Mouse (Mus musculus): ENCODE results near the gene Slc25a34.

Slc25a34 gene

GRCm38 (mm10) chr4:141643118-141643855, 19.7 kb upstream of the Slc25a34 start:
- no peak for DNase-seq (ENCODE audit: low read depth, low spot score)

GRCm38 (mm10) chr4:141641961-141642811, 18.6 kb upstream of the Slc25a34 start:
- no peak for DNase-seq (ENCODE audit: low read depth, low spot score)

- no peak for DNase-seq (ENCODE audit: low read depth, low spot score)
Measured at GRCm38 (mm10) chr4:141641353-141641771, 17.7 kb upstream of the Slc25a34 start.

- DNase-seq (ENCODE audit: low read depth, low spot score) = no peak
Measured at GRCm38 (mm10) chr4:141639474-141639873, 15.9 kb upstream of the Slc25a34 start.

- no peak for DNase-seq (ENCODE audit: low read depth, low spot score)
Measured at GRCm38 (mm10) chr4:141636693-141637092, 13.1 kb upstream of the Slc25a34 start.

- no peak for DNase-seq (ENCODE audit: low read depth, low spot score)
Measured at GRCm38 (mm10) chr4:141635991-141636390, 12.4 kb upstream of the Slc25a34 start.

- no peak for DNase-seq (ENCODE audit: low read depth, low spot score)
Measured at GRCm38 (mm10) chr4:141632111-141632873, 8.7 kb upstream of the Slc25a34 start.

GRCm38 (mm10) chr4:141631250-141631649, 7.6 kb upstream of the Slc25a34 start:
- no peak for DNase-seq (ENCODE audit: low read depth, low spot score)

- no peak for DNase-seq (ENCODE audit: low read depth, low spot score)
Measured at GRCm38 (mm10) chr4:141630021-141630420, 6.4 kb upstream of the Slc25a34 start.

GRCm38 (mm10) chr4:141628661-141629060, 5.0 kb upstream of the Slc25a34 start:
- DNase-seq (ENCODE audit: low read depth, low spot score) = no peak

GRCm38 (mm10) chr4:141627502-141627901, 3.9 kb upstream of the Slc25a34 start:
- DNase-seq (ENCODE audit: low read depth, low spot score) = no peak

GRCm38 (mm10) chr4:141625774-141626550, 2.3 kb upstream of the Slc25a34 start:
- no peak for DNase-seq (ENCODE audit: low read depth, low spot score)

GRCm38 (mm10) chr4:141624983-141625773, 1.6 kb upstream of the Slc25a34 start:
- DNase-seq (ENCODE audit: low read depth, low spot score) = peak; percentile 71

GRCm38 (mm10) chr4:141624134-141624533, 513 bp upstream of the Slc25a34 start:
- DNase-seq (ENCODE audit: low read depth, low spot score) = no peak

GRCm38 (mm10) chr4:141623037-141623436, 584 bp downstream of the Slc25a34 start:
- no peak for DNase-seq (ENCODE audit: low read depth, low spot score)

GRCm38 (mm10) chr4:141622580-141622979, 1.0 kb downstream of the Slc25a34 start:
- no peak for DNase-seq (ENCODE audit: low read depth, low spot score)

- no peak for DNase-seq (ENCODE audit: low read depth, low spot score)
Measured at GRCm38 (mm10) chr4:141622091-141622490, 1.5 kb downstream of the Slc25a34 start.

GRCm38 (mm10) chr4:141621297-141621696, 2.3 kb downstream of the Slc25a34 start:
- no peak for DNase-seq (ENCODE audit: low read depth, low spot score)

- DNase-seq (ENCODE audit: low read depth, low spot score) = no peak
Measured at GRCm38 (mm10) chr4:141619299-141619883, 4.2 kb downstream of the Slc25a34 start.

All from CD4-positive helper T cell, adult 2 months (primary cell).